Mouse (Mus musculus): Measurements from ENCODE around the gene A4galt. TPM values are rescaled to one million over a fixed set of nuclear protein-coding genes. Genes with fewer than 3 reads are reported as not detected.

Gene A4galt
- polyA plus RNA-seq, 1 experiment, result 2.3 TPM

GRCm38 (mm10) chr15:83237460-83238243 lies 13.9 kb downstream of the A4galt start:
- H3K4me3 ChIP-seq (ENCODE audit: control insufficient read depth, low read depth, low read length), result no peak overlapping the region

GRCm38 (mm10) chr15:83236824-83237223 lies 14.8 kb downstream of the A4galt start:
- Histone ChIP-seq H3K27ac (ENCODE audit: control insufficient read depth, insufficient read depth, low read depth, low read length) (no peak overlapping the region), H3K4me3 (ENCODE audit: control insufficient read depth, low read depth, low read length) (no peak overlapping the region), H3K4me1 (ENCODE audit: control insufficient read depth, insufficient read depth, low read length) (no peaks in the 10 kb centered on the region), H3K36me3 (ENCODE audit: control insufficient read depth, insufficient read depth, low read length) (no peaks in the 10 kb centered on the region), H3K27me3 (ENCODE audit: control insufficient read depth, insufficient read depth, low read length) (no peaks in the 10 kb centered on the region)
- TF ChIP-seq CTCF (IDR thresholded peaks at IDR 0.05; ENCODE audit: control insufficient read depth, insufficient read depth, insufficient replicate concordance, low read depth, low read length) (no peak), POLR2A (IDR thresholded peaks at IDR 0.05; ENCODE audit: control insufficient read depth, low read depth, low read length) (no peak)

More at GRCm38 (mm10) chr15:83237460-83238243, 13.9 kb downstream of the A4galt start:
- no peak for TF ChIP-seq CTCF (IDR thresholded peaks at IDR 0.05; ENCODE audit: control insufficient read depth, insufficient read depth, insufficient replicate concordance, low read depth, low read length)
- TF ChIP-seq POLR2A (IDR thresholded peaks at IDR 0.05; ENCODE audit: control insufficient read depth, low read depth, low read length), result no peak
- Histone ChIP-seq H3K27ac (ENCODE audit: control insufficient read depth, insufficient read depth, low read depth, low read length) (no peak overlapping the region), H3K36me3 (ENCODE audit: control insufficient read depth, insufficient read depth, low read length) (no peaks in the 10 kb centered on the region), H3K4me1 (ENCODE audit: control insufficient read depth, insufficient read depth, low read length) (no peaks in the 10 kb centered on the region), H3K27me3 (ENCODE audit: control insufficient read depth, insufficient read depth, low read length) (no peaks in the 10 kb centered on the region)

DNA sequence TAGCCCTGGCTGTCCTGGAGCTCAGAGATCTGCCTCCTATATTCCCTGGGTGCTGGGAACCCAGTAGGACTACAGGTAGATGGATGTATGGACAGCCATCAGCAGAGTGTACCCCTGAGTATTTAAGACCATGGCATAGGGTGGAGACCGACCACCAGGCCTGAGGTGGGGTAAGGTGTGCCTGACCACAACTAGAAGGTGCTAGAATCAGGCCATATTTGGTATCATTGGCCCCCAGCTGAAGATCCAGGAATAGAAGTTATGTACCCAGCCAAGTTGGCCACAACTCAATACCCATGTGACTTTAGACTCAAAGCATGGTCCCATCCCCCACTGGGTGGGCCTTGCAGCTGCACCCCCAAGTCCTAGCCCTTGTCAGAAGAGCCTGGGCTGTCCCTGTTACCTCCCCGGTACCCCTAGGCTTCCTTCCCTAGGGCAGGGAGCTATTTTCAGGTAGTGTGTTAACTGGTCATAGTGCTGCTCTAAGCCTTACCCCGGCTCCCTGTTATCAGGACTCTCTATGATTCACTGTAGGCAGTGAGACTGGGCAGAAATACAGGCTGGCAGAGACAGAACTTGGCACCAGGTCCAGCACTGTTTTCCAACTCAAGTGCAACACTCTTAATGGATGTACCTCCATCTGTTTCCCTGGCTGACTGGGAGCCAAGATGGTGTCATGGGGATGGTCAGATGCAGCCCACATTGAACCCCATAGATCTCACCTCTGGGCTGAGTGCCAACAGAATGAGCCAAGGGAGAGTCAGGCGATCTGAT lies 18.2 kb downstream of the A4galt start:
- TF ChIP-seq POLR2A (IDR thresholded peaks at IDR 0.05; ENCODE audit: control insufficient read depth, low read depth, low read length) (no peak), CTCF (IDR thresholded peaks at IDR 0.05; ENCODE audit: control insufficient read depth, insufficient read depth, insufficient replicate concordance, low read depth, low read length) (no peak)
- Histone ChIP-seq H3K27ac (ENCODE audit: control insufficient read depth, insufficient read depth, low read depth, low read length) (no peak overlapping the region), H3K4me3 (ENCODE audit: control insufficient read depth, low read depth, low read length) (no peak overlapping the region), H3K36me3 (ENCODE audit: control insufficient read depth, insufficient read depth, low read length) (no peaks in the 10 kb centered on the region), H3K27me3 (ENCODE audit: control insufficient read depth, insufficient read depth, low read length) (no peaks in the 10 kb centered on the region), H3K4me1 (ENCODE audit: control insufficient read depth, insufficient read depth, low read length) (no peaks in the 10 kb centered on the region)

- Histone ChIP-seq H3K36me3 (ENCODE audit: control insufficient read depth, insufficient read depth, low read length) (no peaks in the 10 kb centered on the region), H3K27ac (ENCODE audit: control insufficient read depth, insufficient read depth, low read depth, low read length) (peak overlapping the region; percentile 44), H3K4me1 (ENCODE audit: control insufficient read depth, insufficient read depth, low read length) (peaks cover 2% of the 10 kb centered on the region), H3K4me3 (ENCODE audit: control insufficient read depth, low read depth, low read length) (no peak overlapping the region), H3K27me3 (ENCODE audit: control insufficient read depth, insufficient read depth, low read length) (no peaks in the 10 kb centered on the region)
- no peak for TF ChIP-seq CTCF (IDR thresholded peaks at IDR 0.05; ENCODE audit: control insufficient read depth, insufficient read depth, insufficient replicate concordance, low read depth, low read length)
- no peak for TF ChIP-seq POLR2A (IDR thresholded peaks at IDR 0.05; ENCODE audit: control insufficient read depth, low read depth, low read length)
Measured at GRCm38 (mm10) chr15:83227559-83227958, 24.0 kb downstream of the A4galt start.

DNA sequence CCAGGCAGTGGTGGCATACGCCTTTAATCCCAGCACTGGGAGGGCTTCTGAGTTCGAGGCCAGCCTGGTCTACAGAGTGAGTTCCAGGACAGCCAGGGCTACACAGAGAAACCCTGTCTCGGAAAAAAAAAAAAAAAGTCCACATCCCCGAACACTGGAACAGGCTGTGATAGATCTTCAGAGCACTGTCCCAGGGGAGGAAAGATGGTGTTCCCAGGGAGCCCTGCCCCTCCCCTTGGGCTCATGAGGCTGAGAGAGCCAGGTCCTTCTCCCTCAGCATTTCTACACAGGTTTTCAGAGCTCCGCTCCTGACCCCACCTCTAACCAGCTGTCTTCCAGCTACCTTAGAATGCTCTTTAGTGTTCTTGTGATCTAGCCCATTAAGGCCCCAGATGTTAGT lies 24.7 kb downstream of the A4galt start:
- no peaks in the 10 kb centered on the region for H3K36me3 ChIP-seq (ENCODE audit: control insufficient read depth, insufficient read depth, low read length)
- H3K27ac ChIP-seq (ENCODE audit: control insufficient read depth, insufficient read depth, low read depth, low read length), result peak overlapping the region; percentile 44
- no peak for TF ChIP-seq CTCF (IDR thresholded peaks at IDR 0.05; ENCODE audit: control insufficient read depth, insufficient read depth, insufficient replicate concordance, low read depth, low read length)
- TF ChIP-seq POLR2A (IDR thresholded peaks at IDR 0.05; ENCODE audit: control insufficient read depth, low read depth, low read length), result no peak
- no peak overlapping the region for H3K4me3 ChIP-seq (ENCODE audit: control insufficient read depth, low read depth, low read length)
- H3K4me1 ChIP-seq (ENCODE audit: control insufficient read depth, insufficient read depth, low read length), result peaks cover 2% of the 10 kb centered on the region
- H3K27me3 ChIP-seq (ENCODE audit: control insufficient read depth, insufficient read depth, low read length), result no peaks in the 10 kb centered on the region

- Histone ChIP-seq H3K4me3 (ENCODE audit: control insufficient read depth, low read depth, low read length) (no peak overlapping the region), H3K36me3 (ENCODE audit: control insufficient read depth, insufficient read depth, low read length) (no peaks in the 10 kb centered on the region), H3K27me3 (ENCODE audit: control insufficient read depth, insufficient read depth, low read length) (no peaks in the 10 kb centered on the region), H3K27ac (ENCODE audit: control insufficient read depth, insufficient read depth, low read depth, low read length) (peak overlapping the region; percentile 86), H3K4me1 (ENCODE audit: control insufficient read depth, insufficient read depth, low read length) (peaks cover 2% of the 10 kb centered on the region)
- no peak for TF ChIP-seq CTCF (IDR thresholded peaks at IDR 0.05; ENCODE audit: control insufficient read depth, insufficient read depth, insufficient replicate concordance, low read depth, low read length)
- no peak for TF ChIP-seq POLR2A (IDR thresholded peaks at IDR 0.05; ENCODE audit: control insufficient read depth, low read depth, low read length)
Measured at GRCm38 (mm10) chr15:83226066-83226834, 25.3 kb downstream of the A4galt start.
